Comparison of ENCODE assay signal across 15 mouse cellular contexts in the genomic region with DNA sequence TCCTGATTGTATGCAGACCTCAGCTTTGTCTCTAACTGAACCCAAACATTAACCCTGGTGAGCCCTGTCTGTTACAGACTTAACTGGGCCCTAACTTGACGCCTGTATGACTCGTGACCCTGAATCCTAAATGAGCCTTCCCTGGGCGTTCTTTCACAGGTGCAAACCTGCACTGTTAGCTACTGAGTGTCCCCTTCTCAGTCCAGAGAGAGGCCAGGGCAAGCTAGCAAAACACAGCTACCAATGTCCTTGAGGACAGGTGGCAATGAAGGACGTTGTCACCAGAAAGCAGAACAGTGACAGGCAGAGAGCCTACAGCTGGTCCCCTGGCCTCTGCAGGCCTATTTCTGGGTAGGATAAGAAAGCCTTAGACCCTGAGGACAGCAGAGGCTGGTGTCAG. TPM values are rescaled to one million over a fixed set of nuclear protein-coding genes. Genes with fewer than 3 reads are reported as not detected.
A peak's percentile ranks its signal among the peaks of the same experiment; 100 is the strongest.
DNase-seq lines count a peak whose midpoint lies in the region; ATAC-seq and TF ChIP-seq lines count a peak whose summit lies in the region.
"Had no signal": no experiment of that assay in that cellular context is flagged by ENCODE, and none has a peak within 500 bp of the region (broad histone marks: within the 10 kb centered on the region; RNA-seq: fewer than 3 reads in every experiment).

No protein-coding gene starts in this region.

- no peak overlapping the region for H3K4me2 ChIP-seq in heart, embryonic 13.5 days
- no peak overlapping the region for H3K4me2 ChIP-seq in embryonic facial prominence, embryonic 15.5 days (replicated peaks)
- H3K4me2 ChIP-seq: liver, embryonic 13.5 days; lung, embryonic 15.5 days; midbrain, embryonic 13.5 days had no signal

- H3K4me3 ChIP-seq in heart, embryonic 13.5 days: no peak overlapping the region
- no peak overlapping the region for H3K4me3 ChIP-seq in kidney, adult 2 months (ENCODE audit: insufficient read depth, low read depth, low read length)
- no peak overlapping the region for H3K4me3 ChIP-seq in embryonic facial prominence, embryonic 15.5 days (replicated peaks)
- no peak overlapping the region for H3K4me3 ChIP-seq in limb, embryonic 10.5 days
- H3K4me3 ChIP-seq: layer of hippocampus, adult 2 months; liver, embryonic 13.5 days; lung, embryonic 15.5 days; midbrain, embryonic 13.5 days had no signal

- no peaks in the 10 kb centered on the region for H3K9me3 ChIP-seq in heart, embryonic 13.5 days
- no peaks in the 10 kb centered on the region for H3K9me3 ChIP-seq in embryonic facial prominence, embryonic 15.5 days (replicated peaks)
- H3K9me3 ChIP-seq in limb, embryonic 10.5 days (replicated peaks): no peaks in the 10 kb centered on the region
- H3K9me3 ChIP-seq: liver, embryonic 13.5 days; lung, embryonic 15.5 days; midbrain, embryonic 13.5 days had no signal

- DNase-seq in heart, adult 18-20 months: no peak
- DNase-seq in kidney, adult 2 months: peak; percentile 37
- no peak for DNase-seq in kidney, postnatal 14 days
- DNase-seq in limb, embryonic 10.5 days (ENCODE audit: low spot score): no peak
- no peak for DNase-seq in lung, postnatal 36 days
- DNase-seq in spleen, postnatal 4 days (ENCODE audit: low spot score in 2 of 2): no peak
- DNase-seq: cerebellum, adult 9-11 months; liver, embryonic 13.5 days; right cerebral cortex, adult 18-20 months; thymus, adult 18-20 months had no signal

- no peak for TF ChIP-seq POLR2A in kidney, adult 2 months (IDR thresholded peaks at IDR 0.05; ENCODE audit: low read depth, low read length)

- no peaks in the 10 kb centered on the region for H3K36me3 ChIP-seq in heart, embryonic 13.5 days
- H3K36me3 ChIP-seq in kidney, adult 2 months (ENCODE audit: control insufficient read depth, insufficient read depth, low read length): no peaks in the 10 kb centered on the region
- H3K36me3 ChIP-seq in embryonic facial prominence, embryonic 15.5 days: no peaks in the 10 kb centered on the region
- H3K36me3 ChIP-seq in limb, embryonic 10.5 days: no peaks in the 10 kb centered on the region
- H3K36me3 ChIP-seq: liver, embryonic 13.5 days; lung, embryonic 15.5 days; midbrain, embryonic 13.5 days had no signal

- ATAC-seq in heart, embryonic 13.5 days (ENCODE audit: extremely low read depth, insufficient number of reproducible peaks, low FRiP score, low TSS enrichment): no peak
- ATAC-seq in embryonic facial prominence, embryonic 15.5 days (ENCODE audit: insufficient number of reproducible peaks, low FRiP score, low TSS enrichment, low read depth): no peak

- H3K9ac ChIP-seq in heart, embryonic 13.5 days: no peak overlapping the region
- no peak overlapping the region for H3K9ac ChIP-seq in embryonic facial prominence, embryonic 15.5 days
- H3K9ac ChIP-seq: liver, embryonic 13.5 days; lung, embryonic 15.5 days; midbrain, embryonic 13.5 days had no signal

- 56% methylated on average over 4 of the region's 4 CpGs for WGBS in heart, embryonic 13.5 days
- 51% methylated on average over 4 of the region's 4 CpGs for WGBS in kidney, adult 2 months
- 62% methylated on average over 4 of the region's 4 CpGs for WGBS in embryonic facial prominence, embryonic 15.5 days
- WGBS in limb, embryonic 10.5 days: 71% methylated on average over 4 of the region's 4 CpGs

- H3K27ac ChIP-seq in heart, embryonic 13.5 days (replicated peaks): peak overlapping the region; percentile 57
- H3K27ac ChIP-seq in kidney, adult 2 months (ENCODE audit: insufficient read depth, low read depth, low read length): no peak overlapping the region
- peak overlapping the region; percentile 68 for H3K27ac ChIP-seq in embryonic facial prominence, embryonic 15.5 days (replicated peaks)
- peak overlapping the region; percentile 17; the same call in 1 of the 2 replicates for H3K27ac ChIP-seq in limb, embryonic 10.5 days
- H3K27ac ChIP-seq: layer of hippocampus, adult 2 months; liver, embryonic 13.5 days; lung, embryonic 15.5 days; midbrain, embryonic 13.5 days had no signal

- no peak for TF ChIP-seq CTCF in kidney, adult 2 months (conservative IDR thresholded peaks at IDR 0.05; ENCODE audit: insufficient read depth, insufficient read length, low read depth, low read length)

- peaks cover 23% of the 10 kb centered on the region for H3K4me1 ChIP-seq in heart, embryonic 13.5 days
- H3K4me1 ChIP-seq in kidney, adult 2 months (ENCODE audit: control insufficient read depth, insufficient read depth, low read length): peaks cover 3% of the 10 kb centered on the region; the same call in 1 of the 2 replicates
- H3K4me1 ChIP-seq in embryonic facial prominence, embryonic 15.5 days: peaks cover 25% of the 10 kb centered on the region
- peaks cover 24% of the 10 kb centered on the region for H3K4me1 ChIP-seq in limb, embryonic 10.5 days
- H3K4me1 ChIP-seq: liver, embryonic 13.5 days; lung, embryonic 15.5 days had no signal

- peaks cover 48% of the 10 kb centered on the region for H3K27me3 ChIP-seq in heart, embryonic 13.5 days (replicated peaks)
- no peaks in the 10 kb centered on the region for H3K27me3 ChIP-seq in kidney, adult 2 months (replicated peaks; ENCODE audit: control insufficient read depth, insufficient read depth, low read length)
- H3K27me3 ChIP-seq in embryonic facial prominence, embryonic 15.5 days: no peaks in the 10 kb centered on the region
- H3K27me3 ChIP-seq in limb, embryonic 10.5 days (ENCODE audit: low read depth, poor library complexity, severe bottlenecking): peaks cover 3% of the 10 kb centered on the region; the same call in 1 of the 2 replicates
- H3K27me3 ChIP-seq: liver, embryonic 13.5 days; lung, embryonic 15.5 days; midbrain, embryonic 13.5 days had no signal

RNA-seq across cellular contexts. Expression of gene Slc6a6, which starts 37.0 kb away (rescaled TPM):
- polyA plus RNA-seq in heart, embryonic 13.5 days (2015; fragmentation: Nextera tagmentation; extraction: Ambion mirVana): 59.4 and 60.0 TPM in 2 replicates
- total RNA-seq in heart, adult 18-20 months (2021): 10 to 100 TPM; 53.1 to 54.8 TPM
- polyA plus RNA-seq in kidney, adult 2 months (2012; rRNA removed): 277 and 336 TPM in 2 replicates
- 61.6 and 77.5 TPM in 2 replicates for polyA plus RNA-seq in embryonic facial prominence, embryonic 15.5 days (2015; fragmentation: Nextera tagmentation; extraction: Ambion mirVana)
- 45.0 and 49.7 TPM in 2 replicates for polyA plus RNA-seq in limb, embryonic 10.5 days (2016; fragmentation: Nextera tagmentation; extraction: Ambion mirVana)
